Mouse (Mus musculus): ENCODE measurements around the gene Cux1. TPM values are rescaled to one million over a fixed set of nuclear protein-coding genes. Genes with fewer than 3 reads are reported as not detected.

Cux1 gene
- polyA plus RNA-seq, 1 experiment from 2014 or later: 89.1 TPM

DNA sequence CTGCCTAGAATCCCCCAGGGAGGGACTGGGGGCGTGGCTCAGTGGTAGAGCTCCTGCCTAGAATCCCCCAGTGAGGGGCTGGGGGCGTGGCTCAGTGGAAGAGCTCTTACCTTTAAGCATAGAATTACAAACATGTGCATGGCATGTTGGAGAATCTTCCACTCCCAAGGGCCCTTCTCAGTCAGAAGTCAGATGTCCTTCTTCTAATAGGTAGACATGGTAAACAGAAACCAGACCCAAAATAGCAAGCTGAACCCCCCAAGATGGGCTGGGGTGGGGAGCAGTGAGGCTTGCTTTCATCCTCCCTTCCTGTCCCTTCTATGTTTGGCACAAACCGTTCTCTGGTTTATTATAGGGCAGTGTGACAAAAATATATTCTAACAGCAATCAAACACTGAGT is 45.6 kb downstream of the Cux1 start:
- H3K27me3 ChIP-seq (ENCODE audit: control insufficient read depth, insufficient read depth, low read length): no peaks in the 10 kb centered on the region
- no peaks in the 10 kb centered on the region for H3K9me3 ChIP-seq (ENCODE audit: control insufficient read depth, low read length)
- no peak overlapping the region for H3K4me2 ChIP-seq (replicated peaks)
- no peak overlapping the region for H3K9ac ChIP-seq
- WGBS: 88% methylated on average over 3 of the region's 3 CpGs
- DNase-seq (ENCODE audit: low spot score) (no peak), ATAC-seq (ENCODE audit: low FRiP score) (no peak)
- no peak overlapping the region for H3K27ac ChIP-seq
- no peak overlapping the region for H3K4me3 ChIP-seq (replicated peaks; ENCODE audit: low read length)
- H3K4me1 ChIP-seq (replicated peaks; ENCODE audit: control insufficient read depth, insufficient read depth, low read length): peaks cover 7% of the 10 kb centered on the region
- no peaks in the 10 kb centered on the region for H3K36me3 ChIP-seq (replicated peaks; ENCODE audit: control insufficient read depth, insufficient read depth)

DNA sequence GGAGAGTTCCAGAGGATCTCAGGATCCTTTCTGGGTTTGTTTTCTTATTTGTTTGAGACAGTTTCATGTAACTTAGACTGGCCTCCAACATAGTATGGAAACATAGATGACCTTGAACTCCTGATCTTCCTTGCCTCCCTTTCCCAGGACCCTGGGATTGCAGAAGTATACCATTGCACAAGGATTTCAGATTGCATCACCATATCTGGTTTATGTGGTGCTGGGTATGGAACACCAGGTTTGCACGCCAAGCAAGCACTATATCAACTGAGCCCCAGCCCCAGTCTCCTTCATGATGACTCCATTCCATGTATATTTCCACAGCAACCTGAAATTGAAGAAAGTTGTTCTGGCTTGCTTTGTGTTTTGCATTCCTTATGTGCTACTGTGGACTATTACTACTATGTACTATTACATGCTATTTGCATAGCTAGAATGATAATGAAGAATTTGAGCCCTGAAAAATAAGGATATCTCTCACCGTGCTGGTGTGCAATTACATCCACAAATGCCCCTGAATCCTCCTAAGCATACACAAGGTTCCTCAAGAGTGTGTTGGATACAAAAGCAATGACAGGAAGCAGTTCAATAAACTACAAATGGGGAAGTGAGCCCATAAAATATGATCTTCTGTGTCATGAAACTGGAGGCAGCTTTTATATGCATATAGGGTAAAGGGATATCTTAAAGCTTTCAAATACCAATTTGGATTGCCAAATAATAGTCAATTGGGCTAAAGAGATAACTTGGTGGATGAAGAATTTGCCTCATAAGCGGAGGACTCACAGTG is 48.4 kb downstream of the Cux1 start:
- WGBS: 91% methylated on average over 3 of the region's 3 CpGs
- H3K4me3 ChIP-seq (replicated peaks; ENCODE audit: low read length): no peak overlapping the region
- no peak for DNase-seq (ENCODE audit: low spot score)

DNA sequence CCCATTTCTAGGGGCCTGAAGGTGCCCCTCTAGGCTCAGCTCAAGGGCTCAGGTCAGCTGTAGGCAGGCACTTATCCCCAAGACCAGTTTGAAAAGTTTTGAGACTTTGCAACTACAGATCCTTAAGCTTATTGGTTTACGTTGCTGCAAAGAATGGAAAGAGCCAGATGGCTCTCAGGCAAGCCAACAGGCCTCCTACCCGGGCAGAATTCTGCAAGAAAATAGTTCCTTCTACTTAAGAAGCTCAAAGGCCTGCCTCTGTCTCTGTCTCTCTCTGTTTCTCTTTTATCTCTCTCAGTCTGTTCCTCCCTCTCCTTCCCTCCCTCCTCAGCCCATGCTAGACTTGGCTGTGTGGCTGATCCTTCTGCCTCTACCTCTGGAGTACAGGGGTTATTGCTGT is 49.8 kb downstream of the Cux1 start:
- no peak overlapping the region for H3K27ac ChIP-seq
- H3K4me2 ChIP-seq (replicated peaks): no peak overlapping the region
- DNase-seq (ENCODE audit: low spot score) (no peak), ATAC-seq (ENCODE audit: low FRiP score) (no peak)
- no peak overlapping the region for H3K4me3 ChIP-seq (replicated peaks; ENCODE audit: low read length)
- H3K27me3 ChIP-seq (ENCODE audit: control insufficient read depth, insufficient read depth, low read length): no peaks in the 10 kb centered on the region
- no peaks in the 10 kb centered on the region for H3K9me3 ChIP-seq (ENCODE audit: control insufficient read depth, low read length)
- no peak overlapping the region for H3K9ac ChIP-seq
- 76% methylated on average over 2 of the region's 2 CpGs for WGBS
- H3K4me1 ChIP-seq (replicated peaks; ENCODE audit: control insufficient read depth, insufficient read depth, low read length): 0 out of 2 replicates have a peak, but pooled peaks cover 8% of the 10 kb centered on the region
- no peaks in the 10 kb centered on the region for H3K36me3 ChIP-seq (replicated peaks; ENCODE audit: control insufficient read depth, insufficient read depth)

More for the DNA sequence above, 48.4 kb downstream of the Cux1 start:
- Histone ChIP-seq H3K36me3 (replicated peaks; ENCODE audit: control insufficient read depth, insufficient read depth) (no peaks in the 10 kb centered on the region), H3K27me3 (ENCODE audit: control insufficient read depth, insufficient read depth, low read length) (no peaks in the 10 kb centered on the region), H3K4me1 (replicated peaks; ENCODE audit: control insufficient read depth, insufficient read depth, low read length) (peaks cover 13% of the 10 kb centered on the region), H3K27ac (no peak overlapping the region), H3K9ac (no peak overlapping the region), H3K9me3 (ENCODE audit: control insufficient read depth, low read length) (no peaks in the 10 kb centered on the region), H3K4me2 (replicated peaks) (no peak overlapping the region)
- ATAC-seq (ENCODE audit: low FRiP score): no peak

DNA sequence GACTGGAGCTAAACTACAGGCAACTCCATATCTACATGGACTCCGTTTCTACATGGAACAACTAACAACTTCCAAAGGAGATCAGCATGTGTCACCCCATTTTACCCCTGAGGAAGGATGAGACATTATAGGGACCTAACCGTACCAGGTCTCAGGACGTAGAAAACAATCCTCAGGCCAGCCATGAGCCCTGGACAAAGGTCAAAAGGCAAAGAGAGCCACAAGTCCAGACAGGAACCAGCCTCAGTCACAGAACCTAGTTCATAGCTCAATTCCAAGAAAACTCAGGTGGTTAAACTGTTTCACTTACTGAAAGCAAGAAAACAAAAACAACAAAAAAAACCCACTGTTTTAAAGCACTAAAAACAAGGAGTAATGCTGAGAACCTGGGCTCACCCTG is 50.7 kb downstream of the Cux1 start:
- Histone ChIP-seq H3K9me3 (ENCODE audit: control insufficient read depth, low read length) (no peaks in the 10 kb centered on the region), H3K9ac (no peak overlapping the region), H3K27me3 (ENCODE audit: control insufficient read depth, insufficient read depth, low read length) (no peaks in the 10 kb centered on the region), H3K4me2 (replicated peaks) (no peak overlapping the region), H3K36me3 (replicated peaks; ENCODE audit: control insufficient read depth, insufficient read depth) (no peaks in the 10 kb centered on the region), H3K4me3 (replicated peaks; ENCODE audit: low read length) (no peak overlapping the region), H3K27ac (no peak overlapping the region), H3K4me1 (replicated peaks; ENCODE audit: control insufficient read depth, insufficient read depth, low read length) (0 out of 2 replicates have a peak, but pooled peaks cover 8% of the 10 kb centered on the region)
- no peak for DNase-seq (ENCODE audit: low spot score)
- no peak for ATAC-seq (ENCODE audit: low FRiP score)
- 91% methylated on average over 3 of the region's 3 CpGs for WGBS

DNA sequence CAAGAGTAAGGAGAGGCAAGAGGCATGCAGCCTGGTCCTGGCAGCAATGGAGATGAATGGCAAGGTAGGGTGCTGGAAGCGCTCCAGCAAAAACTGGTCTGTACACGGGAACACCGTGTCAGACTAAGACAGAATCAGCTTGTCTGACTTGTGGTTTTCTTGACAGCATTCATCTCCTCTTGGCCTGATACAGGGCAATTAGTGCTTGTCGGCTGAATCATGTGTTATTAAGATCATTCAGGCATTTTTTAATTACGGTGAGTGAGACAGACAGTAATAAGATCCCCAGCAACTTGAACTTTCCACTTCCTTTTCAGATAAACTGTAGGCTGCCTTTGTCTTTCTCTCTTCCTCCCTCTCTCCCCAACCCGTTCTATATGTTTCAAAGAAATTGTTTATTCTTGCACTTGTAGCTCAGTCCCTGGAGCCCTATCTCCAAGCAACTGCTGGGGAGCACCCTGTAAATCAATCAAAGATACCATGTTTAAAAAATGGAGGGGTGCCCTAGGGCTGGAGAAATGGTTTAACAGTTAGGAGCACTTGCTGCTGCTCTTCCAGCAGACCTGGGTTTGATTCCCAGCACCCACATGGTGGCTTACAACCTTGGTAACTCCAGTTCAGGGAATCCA is 53.1 kb downstream of the Cux1 start:
- Histone ChIP-seq H3K4me2 (replicated peaks) (no peak overlapping the region), H3K4me1 (replicated peaks; ENCODE audit: control insufficient read depth, insufficient read depth, low read length) (0 out of 2 replicates have a peak, but pooled peaks cover 8% of the 10 kb centered on the region), H3K9ac (no peak overlapping the region), H3K27ac (0 out of 2 replicates have a peak overlapping the region, but pooled peaks have one; percentile 5), H3K4me3 (replicated peaks; ENCODE audit: low read length) (no peak overlapping the region), H3K27me3 (ENCODE audit: control insufficient read depth, insufficient read depth, low read length) (no peaks in the 10 kb centered on the region), H3K36me3 (replicated peaks; ENCODE audit: control insufficient read depth, insufficient read depth) (no peaks in the 10 kb centered on the region), H3K9me3 (ENCODE audit: control insufficient read depth, low read length) (no peaks in the 10 kb centered on the region)
- 60% methylated on average over 6 of the region's 6 CpGs for WGBS
- DNase-seq (ENCODE audit: low spot score) (no peak), ATAC-seq (ENCODE audit: low FRiP score) (no peak)

DNA sequence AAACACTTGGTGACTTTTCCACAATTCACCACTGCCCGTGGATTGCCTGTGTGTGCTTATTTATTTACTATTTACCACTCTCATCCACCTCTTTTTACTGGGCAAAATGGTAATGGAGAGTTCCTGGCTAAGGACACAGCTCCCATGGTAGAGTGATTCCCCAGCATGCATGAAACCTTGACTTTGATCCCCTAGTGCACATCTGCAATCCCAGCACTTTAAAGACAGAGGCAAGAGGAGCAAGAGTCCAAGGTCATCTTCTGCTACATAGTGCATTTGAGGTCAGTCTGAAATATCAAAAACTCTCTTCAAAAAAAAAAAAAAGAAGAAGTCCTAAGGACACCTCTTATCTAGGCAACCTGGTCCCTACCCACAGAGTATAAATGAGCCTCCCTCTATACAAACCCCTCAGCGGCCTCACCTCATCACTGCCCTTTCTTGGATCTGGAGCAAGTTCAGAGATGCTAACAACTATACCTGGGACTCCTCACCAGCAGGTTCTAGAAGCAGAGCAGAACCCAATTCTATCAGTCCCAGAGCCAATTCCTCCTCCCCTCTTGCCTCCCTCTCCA is 55.1 kb downstream of the Cux1 start:
- DNase-seq (ENCODE audit: low spot score): no peak

DNA sequence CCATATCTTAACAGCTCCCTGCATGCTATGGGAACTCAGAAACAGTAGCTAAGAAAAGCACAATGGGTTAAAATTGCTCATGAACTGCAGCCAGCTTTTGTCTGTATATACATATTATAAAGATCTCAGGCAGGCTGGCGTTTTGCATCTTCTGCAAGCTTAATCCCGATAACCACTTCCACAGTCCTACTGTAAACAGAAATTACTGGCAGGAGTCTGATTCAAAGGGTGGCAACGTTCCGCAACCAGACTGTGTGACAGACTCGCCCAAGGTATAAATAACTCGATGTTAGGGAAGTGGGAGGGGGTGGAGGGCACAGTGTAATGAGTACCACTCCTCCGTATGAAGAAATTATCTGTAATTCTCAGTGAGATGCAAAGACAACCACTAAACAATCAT is 55.9 kb downstream of the Cux1 start:
- H3K9me3 ChIP-seq (ENCODE audit: control insufficient read depth, low read length): no peaks in the 10 kb centered on the region
- H3K4me3 ChIP-seq (replicated peaks; ENCODE audit: low read length): no peak overlapping the region
- no peaks in the 10 kb centered on the region for H3K36me3 ChIP-seq (replicated peaks; ENCODE audit: control insufficient read depth, insufficient read depth)
- no peak for ATAC-seq (ENCODE audit: low FRiP score)
- no peak for DNase-seq (ENCODE audit: low spot score)
- no peak overlapping the region for H3K9ac ChIP-seq
- H3K4me1 ChIP-seq (replicated peaks; ENCODE audit: control insufficient read depth, insufficient read depth, low read length): 0 out of 2 replicates have a peak, but pooled peaks cover 8% of the 10 kb centered on the region
- no peak overlapping the region for H3K27ac ChIP-seq
- H3K4me2 ChIP-seq (replicated peaks): no peak overlapping the region
- 70% methylated on average over 7 of the region's 7 CpGs for WGBS
- H3K27me3 ChIP-seq (ENCODE audit: control insufficient read depth, insufficient read depth, low read length): no peaks in the 10 kb centered on the region

More for the DNA sequence above, 55.1 kb downstream of the Cux1 start:
- Histone ChIP-seq H3K9ac (no peak overlapping the region), H3K4me3 (replicated peaks; ENCODE audit: low read length) (no peak overlapping the region), H3K27ac (no peak overlapping the region), H3K27me3 (ENCODE audit: control insufficient read depth, insufficient read depth, low read length) (no peaks in the 10 kb centered on the region), H3K9me3 (ENCODE audit: control insufficient read depth, low read length) (no peaks in the 10 kb centered on the region), H3K4me2 (replicated peaks) (no peak overlapping the region), H3K36me3 (replicated peaks; ENCODE audit: control insufficient read depth, insufficient read depth) (no peaks in the 10 kb centered on the region), H3K4me1 (replicated peaks; ENCODE audit: control insufficient read depth, insufficient read depth, low read length) (0 out of 2 replicates have a peak, but pooled peaks cover 8% of the 10 kb centered on the region)
- ATAC-seq (ENCODE audit: low FRiP score): no peak
- 92% methylated on average over 2 of the region's 2 CpGs for WGBS

DNA sequence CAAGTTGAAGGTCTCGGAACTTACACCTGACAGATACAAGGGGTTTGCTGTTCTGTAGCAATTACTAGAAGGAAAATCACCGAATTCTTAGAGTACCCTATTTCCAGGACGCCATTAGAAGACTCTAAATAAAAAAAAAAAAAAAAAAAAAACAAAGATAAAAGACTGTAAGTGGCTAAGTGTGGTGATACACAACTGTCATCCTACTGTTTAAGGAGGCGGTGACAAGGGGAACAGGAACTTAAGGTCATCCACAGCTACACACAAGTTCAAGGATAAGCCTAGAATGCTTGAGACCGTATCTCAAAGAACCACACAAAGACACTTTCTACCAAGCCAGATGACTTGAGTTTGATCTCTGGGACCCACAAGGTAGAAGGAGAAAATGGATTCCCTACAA is 56.7 kb downstream of the Cux1 start:
- no peak for DNase-seq (ENCODE audit: low spot score)
- H3K4me1 ChIP-seq (replicated peaks; ENCODE audit: control insufficient read depth, insufficient read depth, low read length): 0 out of 2 replicates have a peak, but pooled peaks cover 10% of the 10 kb centered on the region
- no peaks in the 10 kb centered on the region for H3K9me3 ChIP-seq (ENCODE audit: control insufficient read depth, low read length)
- no peaks in the 10 kb centered on the region for H3K27me3 ChIP-seq (ENCODE audit: control insufficient read depth, insufficient read depth, low read length)
- no peak overlapping the region for H3K9ac ChIP-seq
- H3K4me2 ChIP-seq (replicated peaks): no peak overlapping the region
- ATAC-seq (ENCODE audit: low FRiP score): no peak
- no peaks in the 10 kb centered on the region for H3K36me3 ChIP-seq (replicated peaks; ENCODE audit: control insufficient read depth, insufficient read depth)
- no peak overlapping the region for H3K4me3 ChIP-seq (replicated peaks; ENCODE audit: low read length)
- no peak overlapping the region for H3K27ac ChIP-seq
- WGBS: 95% methylated on average over 5 of the region's 5 CpGs

DNA sequence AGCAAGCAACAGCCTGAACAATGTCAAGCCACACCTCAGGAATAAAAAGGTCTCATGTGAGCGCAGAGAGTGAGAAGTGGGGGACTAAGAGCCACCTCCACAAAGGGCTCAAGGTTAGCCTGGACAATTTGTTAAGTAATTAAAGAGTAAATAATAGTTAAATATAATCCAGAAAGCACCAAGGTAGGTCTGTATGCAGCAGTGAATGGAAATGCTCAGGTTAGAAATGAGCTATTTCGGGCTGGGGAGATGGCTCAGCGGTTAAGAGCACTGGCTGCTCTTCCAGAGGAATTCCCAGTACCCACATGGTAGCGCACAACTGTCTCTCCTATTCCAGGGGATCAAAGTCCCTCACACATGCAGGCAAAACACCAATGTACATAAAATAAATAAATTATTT is 59.7 kb downstream of the Cux1 start:
- H3K27ac ChIP-seq: no peak overlapping the region
- H3K36me3 ChIP-seq (replicated peaks; ENCODE audit: control insufficient read depth, insufficient read depth): no peaks in the 10 kb centered on the region
- no peak for DNase-seq (ENCODE audit: low spot score)
- no peaks in the 10 kb centered on the region for H3K9me3 ChIP-seq (ENCODE audit: control insufficient read depth, low read length)
- 90% methylated on average over 4 of the region's 4 CpGs for WGBS
- H3K4me1 ChIP-seq (replicated peaks; ENCODE audit: control insufficient read depth, insufficient read depth, low read length): peaks cover 10% of the 10 kb centered on the region; the same call in 1 of the 2 replicates
- H3K4me3 ChIP-seq (replicated peaks; ENCODE audit: low read length): no peak overlapping the region
- H3K9ac ChIP-seq: no peak overlapping the region
- H3K4me2 ChIP-seq (replicated peaks): no peak overlapping the region
- no peaks in the 10 kb centered on the region for H3K27me3 ChIP-seq (ENCODE audit: control insufficient read depth, insufficient read depth, low read length)
- ATAC-seq (ENCODE audit: low FRiP score): no peak

Measured in hindbrain, embryonic 14.5 days (tissue).